Mouse (Mus musculus) G1E-ER4 (cell line): Measurements from ENCODE around the gene Icmt. TPM values are rescaled to one million over a fixed set of nuclear protein-coding genes. Genes with fewer than 3 reads are reported as not detected.

Experiments
- GATA1 ChIP-seq: IDR thresholded peaks from one replicate; pipeline ENCODE4 v1.8.0; 2012; ENCODE audit warnings: low read length, inconsistent platforms
- polyA plus RNA-seq: library from polyadenylated mRNA; stranded (reverse); fragments of >175 nt; gene quantifications from 2 replicates; pipeline ENCODE4 v1.2.3, GENCODE M21; 2012

Gene Icmt
- 29.6 and 30.0 TPM in 2 replicates for polyA plus RNA-seq

DNA sequence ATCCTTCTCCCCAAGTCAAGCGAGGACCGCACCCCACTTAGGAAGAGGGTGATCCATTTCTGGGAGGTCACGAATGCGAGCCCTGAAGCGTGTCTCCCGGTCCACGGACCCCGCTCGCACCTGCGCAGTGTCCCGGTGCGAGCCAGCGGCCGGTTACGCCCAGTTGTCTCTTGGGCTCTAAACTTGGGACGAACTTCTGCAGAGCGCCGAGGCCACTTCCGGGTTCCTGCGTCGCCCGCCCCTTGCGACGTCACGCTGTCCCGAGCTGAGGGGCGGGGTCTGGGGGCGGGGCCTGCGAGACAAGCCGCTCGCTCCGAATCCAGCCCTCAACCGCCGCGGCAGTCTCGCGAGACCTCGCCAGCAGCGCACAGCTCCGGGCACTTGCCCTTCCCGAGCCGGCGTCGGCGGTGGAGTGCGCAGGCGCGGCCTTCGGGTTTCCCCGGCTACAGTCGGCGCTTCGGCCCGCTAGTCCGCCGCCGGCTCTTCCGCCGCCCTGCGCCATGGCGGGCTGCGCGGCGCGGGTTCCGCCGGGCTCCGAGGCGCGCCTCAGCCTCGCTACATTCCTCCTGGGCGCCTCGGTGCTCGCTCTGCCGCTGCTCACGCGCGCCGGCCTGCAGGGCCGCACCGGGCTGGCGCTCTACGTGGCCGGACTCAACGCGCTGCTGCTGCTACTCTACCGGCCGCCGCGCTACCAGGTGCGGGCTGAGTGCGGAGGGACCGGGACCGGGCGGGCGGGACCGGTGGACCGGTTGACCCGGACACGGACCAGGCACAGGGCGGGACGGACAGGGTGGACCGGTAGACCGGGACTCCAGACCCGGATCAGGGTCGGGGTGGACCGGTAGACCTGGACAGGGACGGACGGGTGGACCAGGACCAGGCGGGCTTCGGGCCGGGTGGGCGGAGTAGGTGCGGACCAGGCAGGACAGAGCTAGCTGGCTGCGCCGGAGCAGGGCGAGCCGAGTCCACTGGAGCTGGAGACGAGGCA lies at the start of gene Icmt:
TSS of gene Icmt (plus strand) at position 354 of the 988 bp plus-strand sequence.
- TF ChIP-seq GATA1: no peak

DNA sequence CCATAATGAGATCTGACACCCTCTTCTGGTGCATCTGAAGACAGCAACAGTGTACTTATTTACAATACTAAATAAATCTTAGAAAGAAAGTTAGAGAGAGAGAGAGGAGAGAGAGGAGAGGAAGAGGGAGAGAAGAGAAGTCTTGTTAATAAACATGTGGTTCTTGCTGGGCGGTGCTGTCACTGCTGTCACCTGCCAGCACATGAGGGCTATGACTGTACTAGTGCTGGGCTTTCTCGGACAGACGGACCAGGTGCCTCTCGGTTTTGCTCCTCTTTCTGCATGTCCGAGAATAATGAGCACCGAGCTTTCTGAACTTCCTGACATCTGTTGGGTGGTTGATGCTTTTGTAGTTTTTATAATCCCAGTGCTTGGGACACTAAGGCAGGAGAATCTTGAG lies 46.4 kb upstream of the Icmt start:
- no peak for TF ChIP-seq GATA1

DNA sequence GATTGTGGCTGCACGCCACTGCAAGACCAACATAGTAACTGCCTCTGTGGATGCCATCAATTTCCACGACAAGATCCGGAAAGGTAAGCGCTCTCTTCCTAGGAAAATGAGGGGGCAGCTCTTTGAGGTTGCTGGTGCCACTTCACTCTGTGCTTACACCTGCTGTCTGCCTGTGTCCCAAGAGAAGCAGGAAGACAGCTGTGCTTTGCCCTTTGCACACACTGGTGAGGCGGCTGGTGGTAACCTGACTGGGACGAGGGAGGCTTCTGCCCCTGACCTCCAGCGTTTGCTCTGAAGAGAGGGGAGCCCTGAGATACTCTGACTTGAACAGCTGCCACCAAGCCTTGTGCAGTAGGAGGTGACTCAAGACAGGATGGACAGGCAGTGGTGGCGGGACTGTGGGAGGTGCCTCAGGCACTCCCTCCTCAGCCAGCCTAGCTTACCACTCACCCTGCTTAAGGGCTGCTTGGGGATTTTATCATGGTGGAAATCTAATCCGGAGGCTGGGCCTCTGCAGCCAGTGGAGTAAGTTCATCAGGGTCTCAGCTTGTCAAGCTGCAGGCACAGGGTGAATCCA lies 43.8 kb upstream of the Icmt start:
- no peak for TF ChIP-seq GATA1

DNA sequence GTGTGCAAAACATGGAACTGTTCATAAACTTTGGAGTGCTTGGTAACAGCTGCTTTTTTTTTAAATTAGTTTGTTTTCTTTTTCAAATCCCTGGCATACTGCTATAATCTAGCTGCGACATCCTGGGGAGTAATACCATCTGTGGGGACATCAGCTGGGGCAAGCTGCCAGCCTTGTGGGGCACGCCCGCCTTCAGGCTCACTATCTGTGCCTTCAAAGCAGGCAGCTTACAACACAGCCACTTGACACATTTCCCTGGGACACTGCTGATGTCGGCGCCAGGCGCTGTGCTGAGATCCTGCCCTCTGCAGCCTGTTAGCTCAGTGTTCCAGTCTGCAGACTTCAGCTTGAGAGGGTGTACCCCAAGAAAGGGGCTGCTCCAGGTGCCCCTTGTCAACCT lies 40.0 kb upstream of the Icmt start:
- TF ChIP-seq GATA1: no peak

DNA sequence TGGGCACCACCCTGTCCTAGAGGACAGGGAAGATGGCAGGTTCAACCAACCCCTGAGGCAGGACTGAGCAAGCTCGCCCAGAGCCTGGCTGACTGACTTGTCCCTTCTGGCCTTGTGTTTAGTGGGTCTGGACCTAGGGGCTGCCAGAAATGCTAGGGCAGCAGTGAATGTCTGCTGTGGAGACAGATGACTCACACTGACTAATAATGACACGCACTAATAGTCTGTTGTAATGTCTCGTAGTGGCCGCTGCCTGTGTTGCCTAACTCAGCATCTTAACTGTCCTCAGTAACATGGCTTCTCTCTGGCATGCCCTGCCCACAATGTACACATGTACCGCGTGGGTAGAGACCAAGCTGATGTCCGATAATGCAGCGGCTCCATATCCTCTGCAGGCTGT lies 36.6 kb upstream of the Icmt start:
- TF ChIP-seq GATA1: no peak

DNA sequence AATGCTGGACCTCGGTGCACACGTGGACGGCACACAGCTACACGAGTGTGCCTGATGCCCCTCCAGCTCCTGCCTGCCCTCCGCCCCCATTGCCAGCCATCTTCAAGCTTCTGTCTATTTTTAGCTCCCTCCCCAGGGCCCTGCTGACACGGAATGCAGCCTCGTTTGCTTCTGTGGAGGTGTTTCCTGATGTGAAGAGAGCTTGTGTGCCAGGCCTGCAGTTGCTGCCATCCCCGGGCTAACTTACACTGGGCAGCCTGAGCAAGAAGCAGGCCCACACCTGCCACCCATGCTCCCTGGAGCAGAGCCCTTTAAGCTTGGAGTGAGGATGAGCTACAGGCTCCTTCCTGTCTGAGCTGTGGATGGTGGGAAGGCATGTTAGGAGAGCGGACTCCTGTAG lies 34.8 kb upstream of the Icmt start:
- TF ChIP-seq GATA1: no peak

DNA sequence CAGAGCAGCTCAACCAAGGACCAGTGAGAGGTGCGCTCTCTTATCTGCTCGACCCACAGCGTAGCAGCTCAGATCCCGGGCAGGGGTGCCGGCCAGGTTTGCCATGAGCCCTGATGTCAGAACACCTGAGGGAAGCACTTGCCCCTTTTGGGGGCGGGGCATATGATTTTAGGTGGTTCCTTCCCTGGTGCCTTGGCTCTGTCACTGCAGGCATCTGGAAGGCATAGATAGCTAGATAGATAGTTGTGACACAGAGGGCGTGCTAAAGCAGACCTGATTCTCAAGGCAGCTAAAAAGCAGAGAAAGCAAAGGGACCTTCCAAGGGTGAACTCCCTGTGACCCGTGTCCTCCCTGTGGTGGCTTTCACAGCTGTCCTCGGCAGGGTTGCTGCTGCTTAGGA lies 33.9 kb upstream of the Icmt start:
- no peak for TF ChIP-seq GATA1

DNA sequence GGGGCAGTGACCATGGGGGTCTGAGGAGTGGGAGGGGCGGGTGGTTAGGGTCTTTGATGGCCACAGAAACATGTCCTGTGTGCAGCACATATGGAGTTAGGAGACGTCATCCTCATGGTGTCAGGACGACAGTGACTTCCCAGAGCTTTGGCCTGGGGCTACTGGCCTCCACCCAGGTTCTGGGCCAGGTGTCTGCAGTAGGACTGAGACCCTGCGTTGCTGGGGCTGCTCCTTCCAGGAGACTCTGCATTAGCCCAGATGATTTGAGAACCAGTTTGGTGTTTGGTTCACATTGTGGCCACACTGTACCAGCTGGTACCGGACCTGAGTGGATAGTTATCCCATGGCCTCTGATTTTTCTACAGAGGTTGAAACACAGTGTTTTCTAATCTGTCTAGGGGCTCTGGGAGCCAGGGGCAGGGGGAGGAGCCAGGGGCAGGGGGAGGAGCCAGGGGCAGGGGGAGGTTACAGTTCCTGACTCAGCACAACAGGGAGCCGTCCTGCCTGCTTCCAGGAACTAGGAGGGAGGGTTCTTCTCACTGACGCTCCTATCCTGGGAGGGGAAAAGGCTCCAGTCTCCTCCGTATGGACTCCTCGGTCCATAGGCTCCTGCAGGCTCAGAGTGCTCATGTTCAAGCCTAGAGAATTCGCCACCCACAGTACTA lies 33.4 kb upstream of the Icmt start:
- no peak for TF ChIP-seq GATA1

DNA sequence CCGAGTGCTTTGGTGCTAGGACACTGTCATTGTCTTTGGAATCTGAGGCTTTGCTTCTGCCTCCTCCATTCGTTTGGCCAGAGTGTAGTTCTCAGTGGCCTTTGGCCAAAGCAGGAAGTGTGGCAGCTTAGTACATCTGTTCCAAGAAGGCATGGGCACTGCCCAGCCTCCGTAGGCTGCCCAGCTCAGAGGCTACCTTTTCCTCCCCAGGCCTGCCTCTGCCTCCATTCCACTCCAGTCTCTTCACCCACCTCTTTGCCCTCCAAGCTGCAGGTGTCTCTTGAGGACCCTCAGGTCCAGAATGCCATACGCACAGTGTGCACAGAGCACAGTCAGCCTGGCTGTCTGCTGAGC lies 32.9 kb upstream of the Icmt start:
- no peak for TF ChIP-seq GATA1

DNA sequence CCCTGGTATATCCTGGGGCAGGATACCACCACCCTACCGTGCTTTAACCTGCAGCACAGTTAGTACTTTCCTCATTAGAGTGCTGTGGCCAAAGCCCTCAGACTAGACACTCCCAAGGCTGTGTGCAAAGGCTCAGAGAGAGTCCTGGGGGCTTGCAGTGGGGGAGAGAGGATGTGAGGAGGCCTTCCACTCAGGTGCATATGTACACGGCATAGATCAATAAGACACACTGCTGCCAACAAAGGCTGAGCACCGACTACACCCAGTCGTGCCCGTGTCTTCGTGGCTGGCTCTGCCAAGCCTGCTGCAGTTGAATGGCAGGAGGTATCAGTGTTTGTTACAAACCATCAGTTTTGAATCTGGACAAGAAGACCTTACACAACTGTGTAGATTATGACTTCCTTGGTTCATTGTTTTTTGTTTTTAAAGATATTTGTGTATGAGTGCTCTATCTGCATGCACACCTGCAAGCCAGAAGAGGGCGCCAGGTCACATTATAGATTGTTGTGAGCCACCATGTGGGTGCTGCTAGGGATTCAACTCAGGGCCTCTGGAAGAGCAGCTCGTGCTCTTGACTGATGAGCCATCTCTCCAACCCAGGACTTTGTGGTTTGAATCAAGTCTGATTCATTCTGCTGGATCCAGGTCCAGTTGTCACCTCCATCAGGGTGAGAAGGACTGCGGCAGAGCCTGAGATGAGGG lies 32.0 kb upstream of the Icmt start:
- TF ChIP-seq GATA1: no peak

DNA sequence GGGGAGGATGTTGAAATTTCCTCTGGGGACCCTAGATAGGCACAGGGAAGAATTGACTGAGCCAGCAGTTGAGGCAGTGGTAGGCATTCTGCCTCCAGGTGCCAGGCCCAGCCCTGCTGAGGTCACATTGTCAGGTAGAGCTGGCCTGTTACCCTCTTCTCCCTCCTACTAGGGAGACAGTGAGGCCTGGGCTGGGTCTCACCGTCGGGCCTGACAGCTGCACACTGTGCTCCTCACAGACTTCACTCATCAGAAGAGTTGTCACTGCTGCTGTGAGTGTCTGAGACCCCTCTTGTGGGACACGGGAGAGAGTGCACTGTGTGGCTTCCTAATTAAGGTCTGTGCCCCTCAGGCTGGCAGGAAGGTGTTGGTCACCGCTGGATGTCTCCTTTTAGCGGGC lies 31.2 kb upstream of the Icmt start:
- TF ChIP-seq GATA1: no peak

DNA sequence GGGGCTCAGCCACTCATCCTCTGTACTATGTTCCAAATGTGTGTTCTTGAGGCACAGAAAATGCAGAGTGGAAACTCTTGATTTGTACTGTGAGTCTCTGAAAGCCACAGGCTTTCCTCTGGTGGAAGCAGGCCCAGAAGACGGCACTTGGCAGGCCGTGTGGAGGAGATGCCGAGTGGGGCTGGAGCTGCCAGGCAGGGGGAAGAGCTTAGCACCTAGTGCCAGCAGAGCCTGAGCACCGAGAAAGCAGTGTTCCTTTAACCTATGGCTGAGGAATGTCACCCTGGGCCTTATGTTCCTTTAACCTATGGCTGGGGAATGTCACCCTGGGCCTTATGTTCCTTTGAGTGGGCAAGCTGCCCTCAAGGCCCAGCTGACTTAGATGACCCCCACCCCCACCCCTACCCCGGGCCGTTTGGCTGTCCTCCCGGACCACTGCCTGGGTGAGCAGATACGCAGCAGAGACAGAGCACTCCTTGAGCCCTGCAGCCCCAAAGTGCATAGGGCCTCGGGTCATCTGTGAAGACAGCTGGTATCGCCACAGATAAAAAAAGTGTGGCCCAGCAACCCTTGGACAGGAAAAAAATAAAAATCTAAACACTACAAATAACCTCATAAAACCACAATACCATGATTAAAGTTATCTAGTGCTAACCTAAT lies 30.7 kb upstream of the Icmt start:
- TF ChIP-seq GATA1: no peak

DNA sequence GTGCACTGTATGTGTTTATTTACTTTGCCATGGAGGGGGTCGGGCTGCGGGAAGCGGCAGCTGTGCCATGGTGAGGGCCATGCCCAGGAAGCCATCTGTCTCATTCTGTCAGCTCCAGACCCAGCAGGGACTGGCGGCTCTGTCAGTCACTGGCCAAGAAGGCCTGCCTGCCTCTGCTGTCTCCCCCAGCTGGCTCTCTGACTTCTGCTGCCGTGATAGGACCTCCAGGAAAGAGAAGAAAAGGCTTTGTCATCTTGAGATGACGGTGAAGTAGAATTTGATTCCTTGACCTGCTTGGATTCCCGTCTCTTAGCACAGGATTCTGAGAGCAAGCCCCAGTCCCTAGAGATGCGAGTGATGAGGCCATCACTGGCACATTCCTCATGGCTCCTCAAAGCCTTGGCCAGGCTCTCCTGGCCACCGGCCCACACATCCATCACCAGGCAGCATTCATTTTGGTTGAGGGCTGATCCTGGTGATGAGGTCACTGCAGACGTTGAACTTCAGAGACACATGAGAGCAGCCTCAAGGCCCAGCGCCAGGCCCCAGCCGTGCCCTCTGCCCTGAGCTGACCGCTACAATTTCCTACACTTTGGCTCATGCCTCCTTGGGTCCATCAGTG lies 29.2 kb upstream of the Icmt start:
- no peak for TF ChIP-seq GATA1

DNA sequence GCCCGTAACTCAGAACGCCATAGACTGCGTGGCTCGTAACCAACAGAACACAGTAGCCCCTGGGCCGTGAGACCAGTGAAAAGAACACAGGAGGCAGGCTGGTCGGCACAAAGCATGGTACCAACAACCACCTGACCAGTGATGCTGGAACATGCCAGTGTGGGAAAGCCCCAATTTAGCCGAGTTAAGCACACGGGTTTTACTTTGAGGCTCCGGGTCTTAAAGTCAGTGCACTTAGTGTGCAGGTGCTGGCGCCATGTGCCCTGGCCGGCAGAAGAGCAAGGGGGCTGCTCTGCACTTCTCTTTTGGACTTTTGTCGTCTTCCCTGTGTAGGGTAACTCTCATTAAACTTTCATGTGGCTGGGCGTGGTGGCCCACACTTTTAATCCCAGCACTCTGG lies 27.1 kb upstream of the Icmt start:
- TF ChIP-seq GATA1: no peak

DNA sequence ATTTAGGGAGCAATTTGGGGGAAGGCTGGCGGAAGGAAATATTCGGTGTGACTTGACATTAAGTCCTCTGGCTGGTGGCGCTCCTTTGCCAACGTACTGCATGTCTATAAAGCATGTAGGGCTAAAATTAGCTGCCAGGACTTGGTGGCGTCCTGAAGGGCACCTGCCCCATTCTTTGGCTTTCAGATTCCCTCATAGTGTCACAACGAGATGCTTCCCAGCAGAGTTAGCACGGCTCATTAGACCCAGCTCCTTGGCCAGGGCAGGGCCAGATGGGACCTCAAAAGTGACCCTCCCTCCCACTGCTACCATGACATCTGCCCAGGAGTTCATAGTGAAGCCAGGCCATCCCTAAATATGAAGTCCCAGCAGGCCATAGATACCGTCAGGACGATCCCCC lies 26.4 kb upstream of the Icmt start:
- no peak for TF ChIP-seq GATA1
